Mouse (Mus musculus) heart, adult 2 months (tissue): ENCODE results near the gene Relb. TPM values are rescaled to one million over a fixed set of nuclear protein-coding genes. Genes with fewer than 3 reads are reported as not detected.
A peak's percentile ranks its signal among the peaks of the same experiment; 100 is the strongest.

Source experiments
- DNase-seq, 2 experiments: peaks; one replicate each; pipeline ENCODE4 v3.0.0; 2021
- H3K27ac ChIP-seq: fragments of 200-600 bp; 2 replicates; pipeline ENCODE4 v1.8.1; 2022
- H3K27me3 ChIP-seq: fragments of 200-500 bp; 2 replicates; pipeline ENCODE4 v1.6.1; 2012; ENCODE audit warnings: mild to moderate bottlenecking, low read length, inconsistent platforms, mixed read lengths; ENCODE audit not compliant: control insufficient read depth, insufficient read depth
- H3K36me3 ChIP-seq: fragments of 200-500 bp; 2 replicates; pipeline ENCODE4 v1.6.1; 2012; ENCODE audit warnings: low read length, inconsistent platforms; ENCODE audit not compliant: control insufficient read depth, insufficient read depth
- H3K4me1 ChIP-seq: fragments of 200-500 bp; 2 replicates; pipeline ENCODE4 v1.6.1; 2011; ENCODE audit warnings: low read length; ENCODE audit not compliant: control insufficient read depth, insufficient read depth
- H3K4me3 ChIP-seq: fragments of 200-600 bp; 2 replicates; pipeline ENCODE4 v1.8.1; 2022
- H3K79me2 ChIP-seq: fragments of 200-500 bp; replicated peaks from 2 replicates; pipeline ENCODE4 v1.6.1; 2012; ENCODE audit warnings: mild to moderate bottlenecking, inconsistent platforms, low read length, moderate library complexity, mixed read lengths; ENCODE audit not compliant: control insufficient read depth, insufficient read depth
- H3K9ac ChIP-seq: fragments of 200-500 bp; 2 replicates; pipeline ENCODE4 v1.6.1; 2012; ENCODE audit warnings: low read depth, mild to moderate bottlenecking, control low read depth, inconsistent platforms, low read length, mixed read lengths
- CTCF ChIP-seq: fragments of 200-600 bp; IDR thresholded peaks from 2 replicates; pipeline ENCODE4 v1.8.1; 2022; ENCODE audit warnings: antibody characterized with exemption, mild to moderate bottlenecking, moderate library complexity
- EP300 ChIP-seq: fragments of 200-500 bp; IDR thresholded peaks from 2 replicates; pipeline ENCODE4 v1.6.1; 2011; ENCODE audit warnings: low read depth, low read length, control low read depth; ENCODE audit not compliant: insufficient read depth
- POLR2A ChIP-seq: fragments of 200-500 bp; IDR thresholded peaks from 2 replicates; pipeline ENCODE4 v1.6.1; 2011; ENCODE audit warnings: mild to moderate bottlenecking, low read depth, low read length, control low read depth; ENCODE audit not compliant: insufficient read depth
- WGBS: fragments of 180-500 bp; shearing (Covaris S2); methylation state at CpG from one replicate; pipeline ENCODE4 v1.1.7; 2018; 5-methylcytosine and 5-hydroxymethylcytosine counted together
- intact Hi-C: fragments of 180-260 bp; cut with DNase I; formaldehyde crosslinking; loops from one replicate; pipeline ENCODE4 v1.15.1; 2025
- polyA plus RNA-seq: library from polyadenylated mRNA; depleted of rRNA; stranded (reverse); fragments of >200 nt; gene quantifications from 2 replicates; pipeline ENCODE4 v1.2.3, GENCODE M21; 2012
- total RNA-seq, 2 experiments: library from RNA; stranded (reverse); gene quantifications; 2 replicates each; pipeline ENCODE4 v1.2.3; 2021

Relb gene
- total and polyA plus RNA-seq, 3 experiments = 7.1 to 12.1 (median 7.6) TPM

GRCm38 (mm10) chr7:19577141-19577852 is 51.9 kb downstream of the Relb start, which contains the start of the genes Zfp296 and Gemin7:
Zfp296 (plus strand) TSS chr7:19577287.
Gemin7 (minus strand) TSS chr7:19577595.
- peak within 1 kb of the TSS; percentile 68 for H3K9ac ChIP-seq
- WGBS = under 1% methylated on average over 56 of the region's 56 CpGs
- H3K27ac ChIP-seq = no peak within 1 kb of the TSS
- H3K4me3 ChIP-seq = peak within 1 kb of the TSS; percentile 50
- DNase-seq = peak; percentile 52
- peaks cover 5% of the 10 kb centered on the region; the same call in 1 of the 2 replicates for H3K4me1 ChIP-seq
- H3K27me3 ChIP-seq = peaks cover 3% of the 10 kb centered on the region; the same call in 1 of the 2 replicates
- TF ChIP-seq CTCF (no peak), POLR2A (no peak), EP300 (no peak)
- intact Hi-C loops = no loop called here
- H3K79me2 ChIP-seq = no peaks in the 10 kb centered on the region; the same call in 1 of the 2 replicates
- no peaks in the 10 kb centered on the region for H3K36me3 ChIP-seq

DNA sequence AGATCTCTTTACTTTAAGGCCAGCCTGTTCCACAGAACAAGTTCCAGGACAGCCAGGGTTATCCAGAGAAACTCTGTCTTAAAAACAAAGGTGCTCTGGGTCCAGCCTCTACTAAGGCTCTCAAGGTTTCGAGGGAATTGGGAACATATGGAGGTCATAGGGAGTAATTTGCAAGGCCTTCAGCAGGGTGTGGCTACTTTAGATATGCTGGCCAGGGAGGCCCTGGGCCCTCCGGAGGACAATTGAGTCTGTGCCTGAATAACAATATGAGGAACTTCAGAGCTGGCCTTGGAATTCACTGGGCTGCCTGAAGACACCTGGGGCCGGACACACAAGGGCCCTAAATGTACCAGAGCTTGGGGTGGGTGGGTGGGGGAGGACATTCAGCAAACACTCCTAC is 53.7 kb downstream of the Relb start:
- Histone ChIP-seq H3K27me3 (peaks cover 3% of the 10 kb centered on the region; the same call in 1 of the 2 replicates), H3K9ac (no peak overlapping the region), H3K27ac (no peak overlapping the region), H3K4me1 (peaks cover 7% of the 10 kb centered on the region), H3K4me3 (no peak overlapping the region), H3K79me2 (no peaks in the 10 kb centered on the region; the same call in 1 of the 2 replicates), H3K36me3 (no peaks in the 10 kb centered on the region)
- DNase-seq = no peak
- intact Hi-C loops = no loop called here
- no peak for TF ChIP-seq CTCF
- TF ChIP-seq EP300 = no peak
- TF ChIP-seq POLR2A = no peak
- WGBS = 40% methylated on average over 3 of the region's 3 CpGs

GRCm38 (mm10) chr7:19573776-19574140 is 55.5 kb downstream of the Relb start:
- Histone ChIP-seq H3K79me2 (no peaks in the 10 kb centered on the region; the same call in none of the 2 replicates), H3K4me1 (peaks cover 7% of the 10 kb centered on the region), H3K36me3 (no peaks in the 10 kb centered on the region), H3K4me3 (peak overlapping the region; percentile 80), H3K27ac (peak overlapping the region; percentile 95), H3K27me3 (peaks cover 3% of the 10 kb centered on the region; the same call in 1 of the 2 replicates), H3K9ac (peak overlapping the region; percentile 91)
- 14% methylated on average over 16 of the region's 16 CpGs for WGBS
- no peak for TF ChIP-seq CTCF
- TF ChIP-seq POLR2A = no peak
- TF ChIP-seq EP300 = no peak
- intact Hi-C loops = loop anchor here (1.0 to 2.0 kb wide), 2 partner anchors 12 to 63 kb away; no protein-coding TSS in a partner anchor
- DNase-seq = no peak

GRCm38 (mm10) chr7:19572926-19573775 is 56.1 kb downstream of the Relb start:
- peak overlapping the region; percentile 80 for H3K4me3 ChIP-seq
- WGBS = under 1% methylated on average over 53 of the region's 53 CpGs
- peaks cover 3% of the 10 kb centered on the region; the same call in 1 of the 2 replicates for H3K27me3 ChIP-seq
- no peaks in the 10 kb centered on the region for H3K36me3 ChIP-seq
- intact Hi-C loops = loop anchor here (1.0 to 2.0 kb wide), 2 partner anchors 12 to 62 kb away; no protein-coding TSS in a partner anchor
- peak overlapping the region; percentile 91 for H3K9ac ChIP-seq
- peak; percentile 50; the same call in 1 of the 2 replicates for TF ChIP-seq EP300
- peak; percentile 54 for TF ChIP-seq CTCF
- peak; percentile 67 for TF ChIP-seq POLR2A
- peak overlapping the region; percentile 95 for H3K27ac ChIP-seq
- H3K4me1 ChIP-seq = peaks cover 7% of the 10 kb centered on the region
- DNase-seq = peak; percentile 88 to 92
- H3K79me2 ChIP-seq = no peaks in the 10 kb centered on the region; the same call in none of the 2 replicates

DNA sequence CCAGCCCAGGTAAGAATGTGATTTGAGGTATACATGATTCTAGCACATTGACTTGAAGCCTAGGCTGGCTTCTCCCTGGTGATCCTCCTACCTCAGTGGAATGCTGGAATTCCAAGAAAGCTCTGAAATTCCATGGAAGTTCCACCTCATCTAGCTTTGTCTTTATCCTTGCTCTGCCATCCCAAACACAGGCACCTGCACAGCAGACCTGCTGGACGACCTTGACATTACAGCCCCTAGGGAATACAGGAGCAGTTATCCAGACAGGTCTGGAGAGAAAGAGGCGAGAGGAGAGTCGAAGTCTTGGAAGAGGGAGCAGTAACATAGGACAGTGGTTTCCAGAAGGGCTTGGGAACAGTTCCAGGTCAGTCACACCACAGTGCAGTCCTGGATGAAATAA is 59.6 kb downstream of the Relb start:
- DNase-seq = no peak
- no peaks in the 10 kb centered on the region for H3K27me3 ChIP-seq
- no peaks in the 10 kb centered on the region for H3K36me3 ChIP-seq
- 77% methylated on average over 3 of the region's 3 CpGs for WGBS
- H3K9ac ChIP-seq = no peak overlapping the region
- H3K4me3 ChIP-seq = no peak overlapping the region
- intact Hi-C loops = no loop called here
- TF ChIP-seq POLR2A = no peak
- H3K4me1 ChIP-seq = peaks cover 4% of the 10 kb centered on the region; the same call in 1 of the 2 replicates
- no peak overlapping the region for H3K27ac ChIP-seq
- no peaks in the 10 kb centered on the region; the same call in none of the 2 replicates for H3K79me2 ChIP-seq
